Mouse (Mus musculus) kidney, postnatal 4 days (tissue): ENCODE measurements around the gene Tldc1.

Source experiments
- DNase-seq, 2 experiments: peaks; one replicate each; pipeline ENCODE4 v3.0.0; 2021; ENCODE audit warnings: mixed read lengths in 2 of 2

The Tldc1 gene

DNA sequence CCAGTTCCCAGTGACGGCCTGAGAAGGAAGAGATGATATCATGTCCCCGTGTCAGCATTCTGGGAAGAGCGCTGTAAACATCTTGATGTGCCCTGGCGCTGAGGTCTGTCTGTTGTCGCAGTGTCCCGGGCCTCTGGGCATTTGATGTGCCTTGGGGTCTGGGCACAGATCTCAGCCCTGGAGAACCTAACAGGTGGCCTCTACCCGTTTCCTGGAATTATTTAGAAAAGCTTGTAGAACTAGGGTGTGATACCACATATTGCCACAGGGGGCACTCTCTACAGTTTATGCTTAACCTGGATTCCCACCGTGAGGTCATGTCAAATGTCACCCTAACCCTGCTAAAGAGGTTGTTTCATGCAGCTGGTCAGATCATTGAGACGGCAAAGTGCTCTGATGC is 60.5 kb downstream of the Tldc1 start:
- peak; percentile 45 to 64 for DNase-seq

DNA sequence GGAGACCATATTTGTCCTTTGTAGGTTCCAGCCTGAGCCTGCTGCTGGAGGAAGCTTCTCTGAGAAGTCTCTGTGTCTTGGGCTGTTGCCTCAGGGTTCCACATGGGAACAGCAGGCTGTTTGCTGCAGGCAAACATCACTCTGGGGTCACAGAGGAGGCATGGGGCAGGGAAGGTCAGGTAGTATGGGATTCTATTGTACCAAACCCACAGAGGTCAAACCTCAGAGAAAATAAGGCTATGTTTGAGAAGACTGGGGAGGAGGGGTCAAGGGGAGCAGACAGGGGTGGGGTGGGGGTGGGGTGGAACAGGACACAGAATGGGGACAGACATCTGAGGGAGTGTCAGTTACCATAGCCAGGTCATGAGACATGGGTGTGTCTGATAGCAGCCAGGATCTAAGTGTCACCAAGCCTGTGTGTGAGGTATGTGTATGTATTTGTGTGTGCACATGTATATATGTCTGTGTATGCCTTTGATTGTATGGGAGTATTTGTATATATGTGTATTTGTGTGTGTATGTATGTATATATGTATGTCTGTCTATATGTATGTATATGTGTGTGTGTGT is 61.4 kb downstream of the Tldc1 start:
- DNase-seq: no peak

DNA sequence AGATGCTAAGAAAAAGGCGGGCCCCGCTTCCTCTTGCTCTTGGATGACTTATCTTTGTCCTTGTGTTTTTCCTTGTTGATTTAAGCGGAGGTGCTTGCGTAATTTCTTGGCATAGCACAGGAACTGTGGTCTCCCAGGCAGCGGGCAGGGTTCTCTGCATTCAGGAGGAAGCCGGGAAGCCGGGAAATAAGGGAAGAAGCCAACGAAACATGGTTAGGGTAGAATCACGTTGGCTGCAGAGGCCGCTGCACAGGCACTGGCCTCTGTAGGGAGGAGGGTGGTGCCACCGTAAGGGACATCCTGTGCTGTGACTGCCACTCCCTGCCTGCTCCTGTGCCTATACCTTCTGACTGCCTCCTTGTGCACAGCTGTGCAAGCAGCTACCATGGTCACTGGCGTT is 63.0 kb downstream of the Tldc1 start:
- peak; percentile 27 to 46 for DNase-seq

DNA sequence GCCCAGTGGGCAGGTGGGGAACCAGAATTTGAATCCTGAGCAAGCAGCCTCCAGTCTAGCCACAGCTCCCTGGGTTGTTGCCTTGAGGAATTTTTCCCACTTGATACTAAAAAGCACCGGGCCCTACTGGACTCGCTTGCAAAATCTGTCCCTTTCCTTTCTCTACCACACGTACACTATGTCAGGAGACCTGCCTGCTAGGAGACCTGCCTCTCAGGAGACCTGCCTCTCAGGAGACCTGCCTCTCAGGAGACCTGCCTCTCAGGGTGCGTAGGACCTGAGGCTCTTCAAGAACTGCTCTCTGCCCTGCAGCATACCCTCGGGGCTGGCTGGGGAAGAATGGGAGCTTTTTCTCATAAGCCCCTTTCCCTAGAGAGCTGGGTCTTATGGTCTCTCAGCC is 64.8 kb downstream of the Tldc1 start:
- no peak for DNase-seq

DNA sequence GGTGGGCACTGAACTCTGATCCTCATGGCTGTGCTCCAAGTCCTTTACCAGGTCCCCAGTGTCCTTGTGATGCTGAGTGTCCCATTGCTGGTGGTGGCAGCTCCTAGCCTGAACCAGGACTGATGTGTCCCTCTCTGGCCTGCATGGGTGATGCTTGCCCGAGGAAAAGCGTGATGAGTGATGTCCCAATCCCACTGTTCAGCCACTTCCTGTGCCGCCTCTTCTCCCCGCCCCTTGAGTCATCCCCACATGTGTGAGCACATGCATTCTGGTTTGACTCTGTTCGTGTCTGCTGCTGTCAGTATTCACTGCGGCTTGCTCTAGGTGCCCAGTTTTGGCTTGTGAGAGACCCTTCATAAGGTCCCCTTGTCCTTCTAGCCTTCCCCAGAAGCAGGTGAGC is 66.0 kb downstream of the Tldc1 start:
- no peak for DNase-seq
